Mouse (Mus musculus) MEL (cell line): ENCODE measurements around the gene Stard7. TPM values are rescaled to one million over a fixed set of nuclear protein-coding genes. Genes with fewer than 3 reads are reported as not detected.
A peak's percentile ranks its signal among the peaks of the same experiment; 100 is the strongest.

Experiments
- DNase-seq: peaks from one replicate; pipeline ENCODE4 v3.0.0; 2011; ENCODE audit warnings: low read depth, low spot score
- H3K27ac ChIP-seq: 2 replicates; pipeline ENCODE4 v1.5.1; 2012; ENCODE audit warnings: low read depth, mild to moderate bottlenecking, control low read depth, low read length, moderate library complexity; ENCODE audit not compliant: control insufficient read depth
- H3K27me3 ChIP-seq, 2 experiments: fragments of 150-350 bp in 1 of 2; sonication (generic) in 1 of 2; 2 replicates each; pipeline ENCODE4 v1.6.1; 2012; ENCODE audit warnings: low read length in 2 of 2, mild to moderate bottlenecking in 2 of 2, improper control_type of control experiment in 1 of 2, moderate library complexity in 1 of 2; ENCODE audit not compliant: insufficient read depth in 2 of 2, control insufficient read depth in 1 of 2
- H3K36me3 ChIP-seq, 2 experiments: 2 replicates each; pipeline ENCODE4 v1.6.1; 2012 to 2014; ENCODE audit warnings: low read length in 2 of 2, improper control_type of control experiment in 1 of 2, inconsistent platforms in 1 of 2, mild to moderate bottlenecking in 1 of 2; ENCODE audit not compliant: insufficient read depth in 2 of 2, control insufficient read depth in 1 of 2
- H3K4me1 ChIP-seq, 2 experiments: fragments of 150-350 bp in 1 of 2; sonication (generic) in 1 of 2; 2 replicates each; pipeline ENCODE4 v1.6.1; 2012; ENCODE audit warnings: low read length in 2 of 2, improper control_type of control experiment in 1 of 2, mild to moderate bottlenecking in 1 of 2; ENCODE audit not compliant: insufficient read depth in 2 of 2, control insufficient read depth in 1 of 2
- H3K4me3 ChIP-seq, 2 experiments: fragments of 150-350 bp in 1 of 2; sonication (generic) in 1 of 2; 2 replicates each; pipeline ENCODE4 v1.5.1; 2012; ENCODE audit warnings: low read depth in 2 of 2, low read length in 2 of 2, mild to moderate bottlenecking in 2 of 2, moderate library complexity in 2 of 2, control low read depth in 1 of 2, improper control_type of control experiment in 1 of 2; ENCODE audit not compliant: control insufficient read depth in 1 of 2, insufficient read depth in 1 of 2
- H3K79me2 ChIP-seq: 2 replicates; pipeline ENCODE4 v1.6.1; 2012; ENCODE audit warnings: mild to moderate bottlenecking, low read length, moderate library complexity; ENCODE audit not compliant: control insufficient read depth, poor library complexity, insufficient read depth
- H3K9ac ChIP-seq: 2 replicates; pipeline ENCODE4 v1.6.1; 2012; ENCODE audit warnings: low read depth, mild to moderate bottlenecking, control low read depth, low read length, moderate library complexity; ENCODE audit not compliant: control insufficient read depth, poor library complexity, severe bottlenecking
- H3K9me3 ChIP-seq: fragments of 150-350 bp; sonication (generic); replicated peaks from 2 replicates; pipeline ENCODE4 v1.6.1; 2012; ENCODE audit warnings: mild to moderate bottlenecking, low read length, improper control_type of control experiment, moderate library complexity; ENCODE audit not compliant: insufficient read depth
- CHD1 ChIP-seq: IDR thresholded peaks from 2 replicates; pipeline ENCODE4 v1.6.1; 2012; ENCODE audit warnings: low read depth, mild to moderate bottlenecking, inconsistent platforms, low read length, improper control_type of control experiment
- CTCF ChIP-seq, 3 experiments: IDR thresholded peaks in 2 of 3; conservative IDR thresholded peaks in 1 of 3; 2 replicates each; pipeline ENCODE4 v1.5.1; 2011 to 2012; ENCODE audit warnings: low read length in 3 of 3, low read depth in 2 of 3, mild to moderate bottlenecking in 2 of 3, improper control_type of control experiment in 1 of 3, inconsistent platforms in 1 of 3, mixed read lengths in 1 of 3, moderate library complexity in 1 of 3; ENCODE audit not compliant: control insufficient read depth in 1 of 3, insufficient read depth in 1 of 3, poor library complexity in 1 of 3, severe bottlenecking in 1 of 3
- E2F4 ChIP-seq: IDR thresholded peaks from 2 replicates; pipeline ENCODE4 v1.6.1; 2011; ENCODE audit warnings: low read depth, low read length, improper control_type of control experiment, borderline replicate concordance
- GABPA ChIP-seq: IDR thresholded peaks from 2 replicates; pipeline ENCODE4 v1.6.1; 2012; ENCODE audit warnings: low read depth, mild to moderate bottlenecking, inconsistent platforms, low read length, improper control_type of control experiment, moderate library complexity
- KAT2A ChIP-seq: conservative IDR thresholded peaks from 2 replicates; pipeline ENCODE4 v1.6.1; 2012; ENCODE audit warnings: low read depth, low read length, improper control_type of control experiment, inconsistent platforms
- MAZ ChIP-seq: IDR thresholded peaks from 2 replicates; pipeline ENCODE4 v1.6.1; 2012; ENCODE audit warnings: low read depth, mild to moderate bottlenecking, inconsistent platforms, low read length, improper control_type of control experiment
- MYB ChIP-seq: IDR thresholded peaks from 2 replicates; pipeline ENCODE4 v1.6.1; 2011; ENCODE audit warnings: mild to moderate bottlenecking, low read depth, low read length, improper control_type of control experiment
- NELFE ChIP-seq: IDR thresholded peaks from 2 replicates; pipeline ENCODE4 v1.6.1; 2011; ENCODE audit warnings: low read depth, low read length, improper control_type of control experiment
- NRF1 ChIP-seq: IDR thresholded peaks from 2 replicates; pipeline ENCODE4 v1.6.1; 2014; ENCODE audit warnings: low read depth, mild to moderate bottlenecking, inconsistent platforms, low read length, improper control_type of control experiment, moderate library complexity; ENCODE audit not compliant: poor library complexity, insufficient read depth, severe bottlenecking
- POLR2AphosphoS2 ChIP-seq: IDR thresholded peaks from 2 replicates; pipeline ENCODE4 v1.6.1; 2011; ENCODE audit warnings: low read length, improper control_type of control experiment
- RCOR1 ChIP-seq: IDR thresholded peaks from 2 replicates; pipeline ENCODE4 v1.6.1; 2012; ENCODE audit warnings: low read depth, mild to moderate bottlenecking, inconsistent platforms, low read length, improper control_type of control experiment
- SIN3A ChIP-seq: IDR thresholded peaks from 2 replicates; pipeline ENCODE4 v1.6.1; 2012; ENCODE audit warnings: low read length, improper control_type of control experiment, inconsistent platforms
- TBP ChIP-seq: IDR thresholded peaks from 2 replicates; pipeline ENCODE4 v1.8.0; 2011; ENCODE audit warnings: low read depth, low read length, improper control_type of control experiment
- TCF12 ChIP-seq: IDR thresholded peaks from 2 replicates; pipeline ENCODE4 v1.6.1; 2014; ENCODE audit warnings: low read depth, mild to moderate bottlenecking, inconsistent platforms, low read length, improper control_type of control experiment, moderate library complexity
- UBTF ChIP-seq: IDR thresholded peaks from 2 replicates; pipeline ENCODE4 v1.6.1; 2012; ENCODE audit warnings: low read depth, mild to moderate bottlenecking, inconsistent platforms, low read length, improper control_type of control experiment, moderate library complexity, borderline replicate concordance; ENCODE audit not compliant: insufficient read depth
- USF2 ChIP-seq, 2 experiments: IDR thresholded peaks; 2 replicates each; pipeline ENCODE4 v1.6.1; 2011 to 2012; ENCODE audit warnings: improper control_type of control experiment in 2 of 2, low read length in 2 of 2, borderline replicate concordance in 1 of 2, inconsistent platforms in 1 of 2, low read depth in 1 of 2, mild to moderate bottlenecking in 1 of 2; ENCODE audit not compliant: insufficient read depth in 1 of 2
- ZMIZ1 ChIP-seq: IDR thresholded peaks from 2 replicates; pipeline ENCODE4 v1.6.1; 2012; ENCODE audit warnings: low read depth, mild to moderate bottlenecking, inconsistent platforms, low read length, improper control_type of control experiment, moderate library complexity
- polyA plus RNA-seq, 2 experiments: library from polyadenylated mRNA; stranded (reverse) in 1 of 2; unstranded in 1 of 2; fragments of >175 nt in 1 of 2; fragments of >200 nt in 1 of 2; gene quantifications; 2 replicates each; pipeline versions ENCODE4 v1.2.1 to v1.2.4; 2012; ENCODE audit warnings: low replicate concordance in 2 of 2, low read depth in 1 of 2; ENCODE audit not compliant: insufficient read length in 2 of 2, insufficient read depth in 1 of 2, missing spikeins in 1 of 2
- total RNA-seq: library from RNA; depleted of rRNA; stranded (reverse); fragments of 300-350 nt; gene quantifications from 2 replicates; pipeline ENCODE4 v1.2.3, GENCODE M21; 2012

Stard7 gene
- total and polyA plus RNA-seq, 3 experiments, result 87.7 to 134 (median 87.9) TPM

GRCm38 (mm10) chr2:127298056-127298455 is 28.0 kb downstream of the Stard7 start:
- no peaks in the 10 kb centered on the region for H3K27me3 ChIP-seq
- no peak overlapping the region for H3K27ac ChIP-seq
- no peaks in the 10 kb centered on the region for H3K4me1 ChIP-seq
- no peak overlapping the region for H3K9ac ChIP-seq
- no peaks in the 10 kb centered on the region for H3K9me3 ChIP-seq
- DNase-seq, result no peak
- no peaks in the 10 kb centered on the region for H3K79me2 ChIP-seq
- no peak for TF ChIP-seq NELFE
- no peak for TF ChIP-seq MYB
- TF ChIP-seq SIN3A, result no peak
- TF ChIP-seq E2F4, result no peak
- no peak for TF ChIP-seq UBTF
- TF ChIP-seq NRF1, result no peak
- no peak for TF ChIP-seq GABPA
- no peak for TF ChIP-seq KAT2A
- TF ChIP-seq MAZ, result no peak
- TF ChIP-seq USF2 (IDR thresholded peaks at IDR 0.05; ENCODE audit: borderline replicate concordance in 1 of 2, insufficient read depth in 1 of 2, low read depth in 1 of 2, low read length in 2 of 2), result no peak
- peaks cover 0 to 23% of the 10 kb centered on the region in 2 experiments; a peak in 2 of 4 replicates for H3K36me3 ChIP-seq
- H3K4me3 ChIP-seq, result no peak overlapping the region

- Histone ChIP-seq H3K79me2 (no peaks in the 10 kb centered on the region), H3K36me3 (peaks cover 0 to 18% of the 10 kb centered on the region in 2 experiments; a peak in 2 of 4 replicates), H3K27ac (no peak overlapping the region), H3K4me3 (no peak overlapping the region), H3K9ac (no peak overlapping the region), H3K9me3 (no peaks in the 10 kb centered on the region), H3K27me3 (no peaks in the 10 kb centered on the region), H3K4me1 (no peaks in the 10 kb centered on the region)
- DNase-seq, result peak; percentile 46
- no peak for TF ChIP-seq RCOR1
- TF ChIP-seq CTCF (IDR thresholded peaks at IDR 0.05 in 2 of 3, conservative IDR thresholded peaks at IDR 0.05 in 1 of 3; ENCODE audit: control insufficient read depth in 1 of 3, insufficient read depth in 1 of 3, low read depth in 2 of 3, low read length in 3 of 3, poor library complexity in 1 of 3, severe bottlenecking in 1 of 3), result peak in 1 of 3 experiments; percentile 16; a peak in 2 of 6 replicates
These were observed 30.7 kb downstream of the Stard7 start for GRCm38 (mm10) chr2:127300701-127301100.

- H3K36me3 ChIP-seq, result peaks cover 0 to 13% of the 10 kb centered on the region in 2 experiments; a peak in 2 of 4 replicates
- no peak overlapping the region for H3K4me3 ChIP-seq
- DNase-seq, result peak; percentile 28
- no peaks in the 10 kb centered on the region for H3K27me3 ChIP-seq
- H3K9me3 ChIP-seq, result no peaks in the 10 kb centered on the region
- no peak for TF ChIP-seq TCF12
- TF ChIP-seq MYB, result no peak
- no peak for TF ChIP-seq NELFE
- no peak for TF ChIP-seq TBP
- no peak for TF ChIP-seq E2F4
- no peak for TF ChIP-seq SIN3A
- TF ChIP-seq ZMIZ1, result no peak
- TF ChIP-seq RCOR1, result no peak
- TF ChIP-seq CHD1, result no peak
- no peak for TF ChIP-seq POLR2AphosphoS2
- H3K4me1 ChIP-seq, result no peaks in the 10 kb centered on the region
- H3K79me2 ChIP-seq, result no peaks in the 10 kb centered on the region
- H3K27ac ChIP-seq, result no peak overlapping the region
- no peak overlapping the region for H3K9ac ChIP-seq
These were observed 31.9 kb downstream of the Stard7 start for GRCm38 (mm10) chr2:127301883-127302282.
